Mouse (Mus musculus) testis, adult 2 months (tissue): ENCODE results near the gene Sh3gl3. TPM values are rescaled to one million over a fixed set of nuclear protein-coding genes. Genes with fewer than 3 reads are reported as not detected.
"Not testable (repeated sequence)": the region's sequence is repeated elsewhere in the genome, so short reads cannot be mapped to it uniquely, and the experiment has no call there.

ENCODE experiments used
- H3K27ac ChIP-seq: fragments of 200-500 bp; 2 replicates; pipeline ENCODE4 v1.5.1; 2012; ENCODE audit warnings: low read depth, low read length; ENCODE audit not compliant: control insufficient read depth, insufficient read depth
- H3K27me3 ChIP-seq: fragments of 200-500 bp; 2 replicates; pipeline ENCODE4 v1.6.1; 2012; ENCODE audit warnings: mild to moderate bottlenecking, low read length, moderate library complexity; ENCODE audit not compliant: control insufficient read depth, insufficient read depth
- H3K36me3 ChIP-seq: fragments of 200-500 bp; 2 replicates; pipeline ENCODE4 v1.6.1; 2012; ENCODE audit warnings: mild to moderate bottlenecking, low read length; ENCODE audit not compliant: control insufficient read depth, insufficient read depth
- H3K4me1 ChIP-seq: fragments of 200-500 bp; 2 replicates; pipeline ENCODE4 v1.6.1; 2012; ENCODE audit warnings: low read length; ENCODE audit not compliant: control insufficient read depth, insufficient read depth
- H3K4me3 ChIP-seq: fragments of 200-500 bp; 2 replicates; pipeline ENCODE4 v1.5.1; 2012; ENCODE audit warnings: low read depth, mild to moderate bottlenecking, low read length, moderate library complexity, mixed read lengths; ENCODE audit not compliant: control insufficient read depth
- CTCF ChIP-seq: fragments of 200-500 bp; IDR thresholded peaks from 2 replicates; pipeline ENCODE4 v1.5.1; 2012; ENCODE audit warnings: low read depth, mild to moderate bottlenecking, inconsistent platforms, low read length, moderate library complexity; ENCODE audit not compliant: control insufficient read depth, insufficient read depth, insufficient replicate concordance
- POLR2A ChIP-seq: fragments of 200-500 bp; IDR thresholded peaks from 2 replicates; pipeline ENCODE4 v1.6.1; 2012; ENCODE audit warnings: low read depth, mild to moderate bottlenecking, inconsistent platforms, low read length, moderate library complexity; ENCODE audit not compliant: control insufficient read depth
- polyA plus RNA-seq: library from polyadenylated mRNA; depleted of rRNA; stranded (reverse); fragments of >200 nt; gene quantifications from 2 replicates; pipeline ENCODE4 v1.2.3, GENCODE M21; 2012

The Sh3gl3 gene
- polyA plus RNA-seq, 1 experiment: 81.4 TPM

- Histone ChIP-seq H3K36me3 (no peaks in the 10 kb centered on the region), H3K4me1 (peaks cover 4% of the 10 kb centered on the region), H3K4me3 (no peak overlapping the region), H3K27ac (no peak overlapping the region), H3K27me3 (no peaks in the 10 kb centered on the region)
- TF ChIP-seq CTCF (no peak), POLR2A (no peak)
Measured at GRCm38 (mm10) chr7:82256936-82257335, 83.3 kb downstream of the Sh3gl3 start.

- H3K27me3 ChIP-seq: no peaks in the 10 kb centered on the region
- no peaks in the 10 kb centered on the region for H3K36me3 ChIP-seq
- TF ChIP-seq POLR2A (no peak), CTCF (no peak)
- peaks cover 4% of the 10 kb centered on the region for H3K4me1 ChIP-seq
- no peak overlapping the region for H3K27ac ChIP-seq
- no peak overlapping the region for H3K4me3 ChIP-seq
Measured at GRCm38 (mm10) chr7:82257530-82257929, 83.9 kb downstream of the Sh3gl3 start.

- no peaks in the 10 kb centered on the region for H3K27me3 ChIP-seq
- no peaks in the 10 kb centered on the region for H3K36me3 ChIP-seq
- H3K4me1 ChIP-seq: peaks cover 8% of the 10 kb centered on the region
- H3K4me3 ChIP-seq: no peak overlapping the region
- TF ChIP-seq POLR2A (no peak), CTCF (peak; percentile 43; the same call in 1 of the 2 replicates)
- H3K27ac ChIP-seq: no peak overlapping the region
Measured at GRCm38 (mm10) chr7:82260210-82260609, 86.6 kb downstream of the Sh3gl3 start.

GRCm38 (mm10) chr7:82263141-82263540 is 89.5 kb downstream of the Sh3gl3 start:
- H3K4me3 ChIP-seq: no peak overlapping the region
- no peaks in the 10 kb centered on the region for H3K27me3 ChIP-seq
- no peak overlapping the region for H3K27ac ChIP-seq
- no peaks in the 10 kb centered on the region for H3K36me3 ChIP-seq
- peaks cover 6% of the 10 kb centered on the region for H3K4me1 ChIP-seq
- TF ChIP-seq CTCF (peak; percentile 72; the same call in 1 of the 2 replicates), POLR2A (no peak)

- H3K27me3 ChIP-seq: no peaks in the 10 kb centered on the region
- peaks cover 6% of the 10 kb centered on the region for H3K4me1 ChIP-seq
- TF ChIP-seq CTCF: no peak
- no peak for TF ChIP-seq POLR2A
- H3K27ac ChIP-seq: no peak overlapping the region
- H3K36me3 ChIP-seq: no peaks in the 10 kb centered on the region
- no peak overlapping the region for H3K4me3 ChIP-seq
Measured at GRCm38 (mm10) chr7:82264119-82264518, 90.5 kb downstream of the Sh3gl3 start.

GRCm38 (mm10) chr7:82265365-82265764 is 91.7 kb downstream of the Sh3gl3 start:
- Histone ChIP-seq H3K27ac (no peak overlapping the region), H3K4me3 (no peak overlapping the region), H3K27me3 (no peaks in the 10 kb centered on the region), H3K4me1 (peaks cover 6% of the 10 kb centered on the region), H3K36me3 (no peaks in the 10 kb centered on the region)
- TF ChIP-seq POLR2A: no peak
- TF ChIP-seq CTCF: no peak

GRCm38 (mm10) chr7:82269948-82270347 is 96.3 kb downstream of the Sh3gl3 start:
- no peaks in the 10 kb centered on the region for H3K36me3 ChIP-seq
- no peak for TF ChIP-seq POLR2A
- no peak for TF ChIP-seq CTCF

GRCm38 (mm10) chr7:82271742-82272141 is 98.1 kb downstream of the Sh3gl3 start:
- Histone ChIP-seq H3K4me3 (no peak overlapping the region), H3K27me3 (no peaks in the 10 kb centered on the region), H3K36me3 (no peaks in the 10 kb centered on the region), H3K27ac (no peak overlapping the region), H3K4me1 (no peaks in the 10 kb centered on the region)
- TF ChIP-seq POLR2A (no peak), CTCF (no peak)

More at GRCm38 (mm10) chr7:82269948-82270347, 96.3 kb downstream of the Sh3gl3 start:
- no peak overlapping the region for H3K27ac ChIP-seq
- H3K27me3 ChIP-seq: no peaks in the 10 kb centered on the region
- no peak overlapping the region for H3K4me3 ChIP-seq
- no peaks in the 10 kb centered on the region for H3K4me1 ChIP-seq

- H3K4me1 ChIP-seq, H3K27me3 ChIP-seq, H3K36me3 ChIP-seq, H3K4me3 ChIP-seq, H3K27ac ChIP-seq: not testable (repeated sequence)
Measured at GRCm38 (mm10) chr7:82272875-82273274, 99.2 kb downstream of the Sh3gl3 start.
